Mouse (Mus musculus) retina, postnatal 7 days (tissue): ENCODE results near the gene Ccn1.

Experiments used
- DNase-seq: peaks from one replicate; pipeline ENCODE4 v3.0.0-alpha.2; 2012; ENCODE audit warnings: low read depth, low spot score

Gene Ccn1

DNA sequence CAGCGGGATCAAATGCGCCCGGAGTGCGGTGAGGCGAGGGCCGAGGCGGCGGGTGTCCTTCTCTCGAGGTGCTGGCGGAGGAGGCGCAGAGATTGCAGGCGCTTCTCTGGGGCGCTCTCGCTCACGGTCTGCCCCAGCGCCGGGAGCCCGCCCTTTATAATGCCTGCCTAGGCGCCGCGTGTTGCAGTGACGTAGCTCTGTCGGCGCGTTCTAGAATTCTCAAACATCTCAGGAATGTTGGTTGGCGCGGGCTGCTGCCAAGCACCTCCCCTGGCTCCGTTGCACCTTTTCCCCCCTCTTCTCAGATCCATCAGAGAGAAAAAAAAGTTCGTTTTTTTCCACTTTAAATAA, at the start of gene Ccn1:
Ccn1 (minus strand) TSS at position 130 of the 351 bp plus-strand sequence.
- DNase-seq = no peak

DNA sequence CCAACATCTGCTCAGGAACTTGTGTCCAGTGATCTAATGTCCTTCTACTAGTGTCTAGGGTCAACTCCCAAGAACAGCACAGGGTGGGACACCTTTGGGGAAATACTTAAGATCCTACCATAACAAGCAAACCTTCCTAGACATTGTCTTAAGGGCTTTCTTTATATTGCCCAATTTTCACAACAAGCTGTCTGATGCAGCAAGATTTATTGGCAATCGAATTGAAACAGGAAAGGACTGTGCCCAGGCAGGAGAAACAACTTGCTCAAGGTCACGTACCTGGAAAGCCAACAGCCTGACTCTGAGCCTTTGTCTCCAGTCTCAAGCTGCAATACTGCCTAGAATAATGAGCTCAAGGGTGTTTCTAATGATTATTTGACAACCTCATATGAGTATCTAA, 43.6 kb upstream of the Ccn1 start:
- no peak for DNase-seq

GRCm38 (mm10) chr3:145692037-145692436, 42.3 kb upstream of the Ccn1 start:
- no peak for DNase-seq

DNA sequence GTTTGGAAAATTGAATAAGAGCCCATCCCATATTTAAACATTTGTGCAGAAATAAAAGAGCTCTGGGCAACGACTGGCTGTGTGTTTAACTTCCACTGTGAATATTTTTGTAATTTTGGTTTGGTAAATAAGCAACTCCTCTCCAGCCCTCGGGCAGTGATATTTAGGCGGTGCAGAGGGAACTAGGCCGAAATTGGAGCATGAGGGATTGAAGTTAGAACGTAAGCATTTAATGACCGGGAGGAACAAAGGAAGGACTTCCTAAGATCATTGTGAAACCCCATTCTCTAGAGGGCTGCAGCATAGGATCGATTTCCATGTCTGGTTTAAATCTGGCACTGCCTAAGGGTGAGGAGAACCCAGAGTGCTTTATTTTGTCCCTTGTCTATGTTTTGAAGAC, 41.6 kb upstream of the Ccn1 start:
- DNase-seq = no peak

- no peak for DNase-seq
Observed at GRCm38 (mm10) chr3:145689271-145689670, 39.5 kb upstream of the Ccn1 start.

DNA sequence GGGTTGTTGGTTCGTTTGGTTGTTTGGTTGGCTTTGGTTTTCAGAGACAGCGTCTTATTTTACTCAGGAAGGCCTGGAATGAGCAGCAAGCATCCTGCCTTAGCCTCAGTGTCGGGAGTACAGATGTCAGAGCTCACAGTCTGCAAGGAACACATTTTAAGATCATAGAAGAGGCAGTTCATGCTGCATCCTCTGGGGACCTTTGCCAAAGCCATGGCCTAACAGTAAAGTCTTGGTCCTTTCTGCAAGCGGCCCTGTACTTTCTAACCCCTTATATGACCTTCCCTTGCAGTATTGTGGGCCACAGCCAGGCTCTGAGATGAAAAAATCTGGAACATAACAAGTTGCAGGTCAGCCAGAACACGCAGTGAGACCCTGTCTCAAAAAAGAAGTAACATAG, 38.1 kb upstream of the Ccn1 start:
- DNase-seq = no peak

DNA sequence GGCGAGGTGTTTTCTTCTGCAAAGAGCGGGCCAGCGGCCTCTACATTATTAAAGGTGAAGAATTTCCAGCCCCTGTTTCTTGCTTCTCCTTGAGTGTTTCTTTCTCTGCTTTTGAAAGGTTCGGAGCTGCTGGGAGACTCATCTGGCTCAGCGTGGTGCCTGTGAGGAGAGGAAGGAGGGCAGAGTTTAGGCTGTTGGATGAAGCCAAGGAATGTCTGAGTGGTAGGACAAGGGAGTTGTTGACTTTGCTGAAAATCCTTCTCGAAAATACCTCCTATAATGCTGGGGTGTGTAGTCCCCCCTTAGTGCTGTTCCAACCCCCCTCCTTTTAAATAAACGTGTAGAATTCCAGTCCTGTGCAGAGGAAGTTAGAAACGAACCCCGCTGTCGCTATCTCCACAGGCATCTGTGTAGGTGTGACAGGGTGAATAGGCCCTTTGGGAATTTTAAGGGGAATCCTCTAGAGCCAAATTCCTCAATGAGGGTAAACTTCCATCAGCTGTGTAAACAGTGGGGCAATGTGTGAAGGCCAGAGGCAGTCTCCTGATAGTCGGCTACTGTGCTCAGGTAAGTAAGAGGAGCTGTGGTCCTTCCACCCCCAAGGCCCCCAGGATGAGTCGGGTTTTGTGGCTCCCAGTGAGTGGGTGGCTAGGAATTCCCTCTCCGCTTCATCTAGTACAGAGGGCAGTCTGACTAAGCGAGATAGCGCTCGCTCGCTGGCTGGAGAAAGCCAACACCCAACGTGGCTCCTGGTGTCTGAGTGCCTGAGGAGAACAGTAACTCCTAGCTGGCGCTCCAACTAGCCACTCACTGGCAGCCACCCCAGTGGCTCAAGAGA, 35.0 kb upstream of the Ccn1 start:
- no peak for DNase-seq

- DNase-seq = no peak
Observed at GRCm38 (mm10) chr3:145684201-145684600, 34.4 kb upstream of the Ccn1 start.

GRCm38 (mm10) chr3:145681348-145681935, 31.7 kb upstream of the Ccn1 start:
- DNase-seq = no peak

DNA sequence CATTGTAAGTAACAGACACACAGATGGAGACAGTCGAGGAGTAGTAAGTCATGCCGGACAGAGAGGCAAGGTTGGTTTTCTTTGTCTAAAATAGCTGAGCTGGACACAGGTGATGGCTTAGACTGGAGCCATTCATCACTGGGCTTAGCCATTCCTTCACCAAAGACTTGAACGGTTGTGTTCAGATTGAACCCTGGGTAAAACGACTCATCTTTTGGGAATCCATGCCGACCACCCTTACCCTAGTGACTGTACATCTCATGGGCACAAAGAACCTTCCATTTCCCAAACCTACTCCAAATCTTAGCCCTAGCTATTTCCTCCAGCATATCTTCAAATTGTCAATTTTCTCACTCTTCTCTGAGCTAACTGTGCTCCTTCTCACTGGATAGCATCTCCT, 30.9 kb upstream of the Ccn1 start:
- no peak for DNase-seq

DNA sequence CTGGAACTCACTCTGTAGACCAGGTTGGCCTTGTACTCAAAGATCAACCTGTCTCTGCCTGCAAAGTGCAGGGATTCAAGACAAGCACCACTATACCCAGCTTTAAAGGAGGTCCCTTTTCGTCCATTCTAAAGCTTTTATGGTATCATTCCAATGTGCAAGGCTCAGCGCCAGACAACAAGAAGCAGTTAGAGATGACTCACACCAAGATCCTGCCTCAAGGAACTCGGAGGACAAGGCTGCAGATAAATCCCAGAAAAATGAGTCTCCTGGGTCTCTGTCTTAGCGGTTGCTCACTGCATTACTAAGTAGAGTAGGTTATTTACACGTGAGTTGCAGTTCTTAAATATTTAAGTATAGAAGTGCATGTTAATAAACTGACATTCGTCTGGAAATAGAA, 26.4 kb upstream of the Ccn1 start:
- DNase-seq = no peak

DNA sequence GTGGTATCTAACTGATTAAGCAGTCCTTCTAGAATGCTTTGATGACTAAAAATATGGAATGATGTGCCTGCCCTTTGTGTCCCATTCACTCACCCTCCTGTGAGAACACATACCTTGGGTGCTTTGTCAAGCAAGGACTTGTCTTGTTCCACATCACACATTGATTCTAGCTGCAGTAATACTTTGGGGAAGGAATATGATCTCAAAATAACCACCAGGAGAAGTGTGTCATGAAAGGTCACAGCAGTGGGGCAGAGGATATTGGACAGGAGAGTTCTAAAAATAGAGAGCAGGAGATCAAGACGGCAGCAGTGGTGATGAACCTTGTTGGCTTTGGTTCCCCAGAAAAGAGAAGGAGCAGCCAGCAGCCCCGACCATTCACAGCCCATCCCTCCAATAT, 25.0 kb upstream of the Ccn1 start:
- DNase-seq = no peak

- no peak for DNase-seq
Observed at GRCm38 (mm10) chr3:145666383-145666782, 16.6 kb upstream of the Ccn1 start.

DNA sequence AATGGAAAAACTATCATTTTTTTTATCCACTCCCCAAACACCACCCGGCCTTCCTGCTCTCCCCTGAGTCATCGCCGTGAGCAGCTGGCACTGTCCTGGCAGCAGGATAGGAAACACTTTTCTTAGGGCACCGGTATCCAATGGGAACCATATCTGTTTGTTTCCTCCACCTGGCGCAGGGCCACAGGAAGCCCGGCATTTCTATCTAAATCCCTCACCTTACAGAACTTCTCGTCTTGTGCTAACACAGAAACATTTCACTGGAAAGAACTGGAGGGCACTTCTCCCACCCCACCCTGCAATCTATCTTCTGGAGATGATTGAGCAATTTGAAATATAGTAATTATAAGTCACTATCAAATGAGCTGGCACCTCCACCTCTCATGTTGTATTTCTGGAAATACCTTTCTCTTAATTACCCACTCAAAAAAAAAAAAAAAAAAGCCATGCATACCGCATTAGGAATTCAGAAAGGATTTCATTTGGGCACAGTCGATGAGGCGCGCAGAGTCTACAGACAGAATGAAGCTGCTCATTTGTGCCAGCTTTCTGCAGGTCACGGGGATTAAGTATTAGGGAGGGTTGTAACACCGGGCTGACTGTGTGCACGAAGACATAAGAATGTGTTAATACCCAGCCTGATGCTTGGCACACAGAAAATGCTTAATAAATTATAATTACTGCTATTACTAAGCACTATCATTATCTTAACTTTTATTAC, 7.4 kb upstream of the Ccn1 start:
- DNase-seq = no peak

DNA sequence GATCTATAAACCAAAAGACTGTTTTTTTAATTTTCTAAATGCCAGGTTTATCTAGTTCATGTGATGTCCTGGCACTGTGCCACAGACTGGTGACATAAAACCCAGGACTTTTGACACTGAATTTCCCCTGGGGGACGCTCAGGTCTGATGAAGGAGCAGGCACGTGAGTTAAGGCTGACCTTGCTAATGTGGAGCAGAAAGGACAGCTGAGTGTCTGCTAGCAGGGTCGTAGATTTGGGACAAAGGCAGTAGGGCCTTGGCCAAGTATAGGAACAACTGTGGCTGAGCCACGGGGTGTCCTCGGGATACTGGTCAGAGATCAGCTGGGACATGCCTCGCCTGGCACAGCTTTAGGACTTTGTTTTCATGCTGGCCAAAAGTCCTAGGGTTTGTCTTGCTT, 5.2 kb upstream of the Ccn1 start:
- DNase-seq = no peak

DNA sequence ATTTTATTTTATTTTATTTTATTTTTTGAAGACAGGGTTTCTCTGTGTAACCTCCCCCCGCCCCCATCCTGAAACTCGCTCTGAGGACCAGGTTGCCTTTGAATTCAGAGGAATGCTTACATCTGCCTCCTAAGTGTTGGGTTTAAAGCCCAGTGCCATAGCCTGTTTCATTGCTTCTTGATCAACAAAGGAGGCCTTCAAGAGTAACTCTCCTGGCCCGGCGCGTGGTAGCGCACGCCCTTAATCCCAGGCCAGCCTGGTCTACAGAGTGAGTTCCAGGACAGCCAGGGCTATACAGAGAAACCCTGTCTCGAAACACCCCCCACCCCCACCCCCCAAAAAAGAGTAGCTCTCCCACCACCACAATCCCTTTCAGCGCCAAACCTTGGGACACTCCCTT, 4.2 kb upstream of the Ccn1 start:
- DNase-seq = no peak

GRCm38 (mm10) chr3:145653191-145653940, 3.6 kb upstream of the Ccn1 start:
- DNase-seq = no peak

DNA sequence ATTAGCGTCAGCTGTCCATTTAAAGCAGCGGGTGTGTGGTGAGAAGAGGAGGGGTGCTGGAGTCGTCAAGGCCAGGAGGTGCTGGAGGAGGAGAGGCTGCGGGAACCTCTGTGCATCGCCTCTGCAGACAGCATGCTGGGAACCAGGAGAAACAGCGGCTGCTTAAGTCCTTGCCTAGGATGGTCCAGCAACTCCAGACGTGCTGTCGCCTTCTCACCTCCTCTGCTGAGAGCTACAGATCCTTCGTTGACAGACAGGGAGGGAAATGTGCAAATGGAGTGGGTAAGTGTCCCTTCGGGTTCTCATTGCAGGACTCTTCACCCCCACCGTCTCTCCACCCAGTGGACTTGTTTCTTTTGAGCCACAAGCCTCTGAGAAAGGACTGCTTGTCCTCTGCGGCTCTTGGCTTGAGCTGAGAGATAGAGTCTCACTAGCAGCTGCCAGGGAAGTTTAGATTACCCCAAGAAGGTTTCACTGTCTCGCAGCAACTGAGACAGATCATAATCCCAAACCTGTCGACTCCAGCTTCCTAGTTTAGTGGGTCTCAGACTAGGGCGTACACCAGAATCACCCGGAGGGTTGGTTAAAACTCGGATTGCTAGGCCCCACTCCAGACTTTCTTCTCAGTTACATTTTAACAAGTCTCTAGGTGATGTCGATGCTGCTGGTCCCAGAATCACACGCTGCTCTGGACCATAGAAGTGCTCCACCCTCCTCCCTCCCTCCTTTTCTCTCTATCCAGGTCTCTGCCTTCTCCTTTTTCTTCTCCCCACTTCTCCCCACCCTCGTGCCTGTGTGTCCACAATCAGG, 2.7 kb upstream of the Ccn1 start:
- no peak for DNase-seq

DNA sequence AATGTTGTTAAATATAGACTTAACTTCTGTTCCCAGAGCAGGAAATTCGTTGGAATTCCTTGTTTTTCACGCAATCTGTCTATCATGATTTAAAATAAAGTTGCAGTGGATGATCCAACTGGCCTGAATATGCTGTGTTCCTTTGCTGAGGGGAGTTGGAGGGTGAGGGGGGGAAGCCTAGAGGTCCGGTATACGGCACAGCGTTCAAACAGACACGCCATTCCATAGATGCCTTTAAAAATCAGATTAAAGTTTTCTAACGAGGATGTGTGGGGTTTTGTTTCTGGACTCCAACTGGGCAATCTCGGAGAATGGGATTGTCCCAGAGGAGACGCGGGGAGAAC, 2.2 kb upstream of the Ccn1 start:
- DNase-seq = no peak

DNA sequence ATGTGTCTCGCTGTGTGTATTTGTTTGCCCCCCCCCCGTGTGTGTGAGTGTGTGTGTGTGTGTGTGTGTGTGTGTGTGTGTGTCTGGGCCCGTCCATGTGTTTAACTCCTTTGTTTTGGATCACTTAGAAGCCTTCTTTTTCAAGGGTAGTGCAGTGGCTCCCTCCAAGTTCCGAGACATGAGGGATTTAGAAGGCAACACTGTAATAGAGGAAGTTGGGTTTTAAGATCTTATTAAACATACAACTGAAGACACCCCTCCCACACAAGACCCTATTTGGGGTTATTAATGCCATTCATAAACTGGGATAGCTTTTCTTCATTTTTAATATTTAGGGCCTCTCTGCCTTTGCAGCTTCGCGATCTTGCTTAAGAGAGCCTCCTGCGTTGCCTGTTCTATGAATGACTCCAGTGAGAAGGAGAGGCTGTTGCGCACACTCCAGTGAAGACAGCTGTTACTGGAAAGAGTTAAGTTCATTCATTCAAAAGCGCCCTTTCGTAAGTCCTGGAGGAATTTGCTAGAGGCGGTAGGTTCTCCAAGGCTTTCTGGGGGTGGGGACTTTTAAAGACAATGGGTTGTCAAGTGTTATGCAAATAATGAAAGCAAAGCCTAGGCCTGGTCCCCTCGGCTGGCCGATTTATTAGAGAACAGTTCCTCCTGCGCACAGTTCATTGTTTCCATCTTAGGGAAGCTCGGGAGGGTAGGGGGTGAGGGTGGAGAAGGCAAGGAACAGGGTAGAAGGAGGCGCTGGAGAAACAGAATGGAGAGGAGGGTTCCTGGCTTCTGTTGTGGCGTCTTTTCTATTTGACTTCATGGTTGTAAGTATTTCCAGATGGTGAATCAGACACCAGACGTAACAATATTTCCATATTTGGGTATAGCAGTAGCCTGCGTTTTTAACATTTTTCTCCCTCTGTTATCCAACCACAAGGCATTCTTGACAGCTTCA, 1.5 kb upstream of the Ccn1 start:
- no peak for DNase-seq
